Mouse (Mus musculus): ENCODE results near the gene Btbd9. TPM values are rescaled to one million over a fixed set of nuclear protein-coding genes. Genes with fewer than 3 reads are reported as not detected.

Btbd9 gene
- polyA plus RNA-seq (2014; fragmentation: Illumina TruSeq; extraction: RNeasy Lipid Tissue Mini Kit (QIAGEN cat#74804); ENCODE audit: low read depth, low replicate concordance), result 4.6 TPM

GRCm38 (mm10) chr17:30575941-30576773 is at the start of gene Btbd9:
Gene Btbd9 (minus strand): TSS chr17:30576488.

DNA sequence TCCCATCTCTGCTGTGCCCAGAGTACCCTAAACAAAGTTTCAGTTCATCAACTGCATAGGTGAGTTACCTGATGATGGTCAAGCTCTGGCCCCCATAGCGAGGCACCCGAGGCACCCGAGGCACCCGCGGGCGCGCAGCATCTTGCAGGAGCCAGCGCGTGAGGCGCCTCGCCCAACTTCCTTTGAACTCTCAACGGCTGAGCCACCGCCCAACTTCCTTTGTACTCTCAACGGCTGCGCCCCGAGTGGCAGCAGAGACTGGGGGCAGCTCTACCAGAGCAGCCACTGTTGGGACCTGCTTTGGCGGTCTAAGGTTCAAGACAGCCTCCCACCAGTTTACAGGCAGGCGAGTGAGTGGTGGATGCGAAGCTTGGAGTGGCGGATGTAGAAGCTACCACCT is 47.8 kb upstream of the Btbd9 start, which contains the start of gene Dnah8:
Gene Dnah8 (plus strand): TSS at position 223 of the 400 bp plus-strand sequence.

Other genes with a start within 250 kb of the Btbd9 start
- 0.04 TPM for gene Dnah8, start 47.9 kb upstream of the Btbd9 start, polyA plus RNA-seq (2014; fragmentation: Illumina TruSeq; extraction: RNeasy Lipid Tissue Mini Kit (QIAGEN cat#74804); ENCODE audit: low read depth, low replicate concordance)
- 190 TPM for gene Glo1, start 50.4 kb upstream of the Btbd9 start, polyA plus RNA-seq (2014; fragmentation: Illumina TruSeq; extraction: RNeasy Lipid Tissue Mini Kit (QIAGEN cat#74804); ENCODE audit: low read depth, low replicate concordance)

Measured in kidney, adult 10 weeks (tissue).